Mouse (Mus musculus) embryonic fibroblast, embryonic 13.5 days (primary cell): ENCODE measurements at regions not wholly inside any gene's neighbourhood (a gene's known extent, or its start where the extent isn't known, plus 50 kb on each side); places are given as distances from the start of the nearest gene placed in this dataset.

Experiments
- H3K27ac ChIP-seq: 2 replicates; pipeline ENCODE4 v1.5.1; 2012; ENCODE audit warnings: low read length, control low read depth, inconsistent platforms; ENCODE audit not compliant: insufficient read depth
- H3K4me1 ChIP-seq: 2 replicates; pipeline ENCODE4 v1.6.1; 2011; ENCODE audit warnings: low read length; ENCODE audit not compliant: control insufficient read depth, insufficient read depth
- H3K4me3 ChIP-seq: 2 replicates; pipeline ENCODE4 v1.5.1; 2011; ENCODE audit warnings: mild to moderate bottlenecking, control low read depth, low read length; ENCODE audit not compliant: insufficient read depth
- CTCF ChIP-seq: IDR thresholded peaks from 2 replicates; pipeline ENCODE4 v1.5.1; 2011; ENCODE audit warnings: mild to moderate bottlenecking, control low read depth, low read length, moderate library complexity, borderline replicate concordance; ENCODE audit not compliant: insufficient read depth
- POLR2A ChIP-seq: IDR thresholded peaks from 2 replicates; pipeline ENCODE4 v1.6.1; 2011; ENCODE audit warnings: low read depth, mild to moderate bottlenecking, control low read depth, low read length, moderate library complexity

GRCm38 (mm10) chr1:151075541-151075940, 82.3 kb upstream of the Hmcn1 start:
- H3K4me1 ChIP-seq = no peaks in the 10 kb centered on the region
- H3K27ac ChIP-seq = no peak overlapping the region
- H3K4me3 ChIP-seq = no peak overlapping the region
- TF ChIP-seq CTCF = no peak
- TF ChIP-seq POLR2A = no peak

- Histone ChIP-seq H3K27ac (no peak overlapping the region), H3K4me1 (no peaks in the 10 kb centered on the region; the same call in 1 of the 2 replicates), H3K4me3 (no peak overlapping the region)
- TF ChIP-seq POLR2A = no peak
- peak; percentile 92 for TF ChIP-seq CTCF
Observed at GRCm38 (mm10) chr1:151078909-151079522, 85.8 kb upstream of the Hmcn1 start.

- Histone ChIP-seq H3K27ac (no peak overlapping the region), H3K4me1 (no peaks in the 10 kb centered on the region; the same call in 1 of the 2 replicates), H3K4me3 (no peak overlapping the region)
- TF ChIP-seq CTCF = no peak
- no peak for TF ChIP-seq POLR2A
Observed at GRCm38 (mm10) chr1:151079614-151080360, 86.6 kb upstream of the Hmcn1 start.

DNA sequence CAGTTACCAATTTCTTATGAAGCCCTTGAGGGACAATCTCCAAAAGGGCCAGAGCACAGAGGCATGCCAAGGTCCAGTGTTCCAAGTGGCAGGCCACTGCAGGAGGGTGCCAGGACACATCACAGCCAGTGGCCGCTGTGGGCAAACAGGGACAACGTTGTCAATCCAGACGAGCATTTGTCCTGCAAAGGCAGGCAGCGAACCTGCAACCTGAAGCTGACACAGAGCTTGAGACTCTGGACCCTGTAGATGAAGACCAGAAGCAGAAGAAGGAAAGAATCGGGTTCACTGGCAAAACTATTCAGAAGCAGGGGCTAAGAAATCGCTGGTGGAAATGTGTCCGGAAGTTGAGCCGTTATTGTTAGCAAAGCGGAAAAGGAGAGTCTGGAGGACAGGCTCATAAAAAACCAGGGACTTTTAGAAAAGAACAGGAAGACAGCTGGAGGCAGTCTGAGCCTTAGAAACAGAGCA, 87.3 kb upstream of the Hmcn1 start:
- no peaks in the 10 kb centered on the region; the same call in 1 of the 2 replicates for H3K4me1 ChIP-seq
- TF ChIP-seq CTCF (no peak), POLR2A (no peak)
- H3K27ac ChIP-seq = no peak overlapping the region
- no peak overlapping the region for H3K4me3 ChIP-seq

GRCm38 (mm10) chr1:151082510-151083033, 89.3 kb upstream of the Hmcn1 start:
- TF ChIP-seq CTCF (no peak), POLR2A (no peak)
- no peak overlapping the region for H3K4me3 ChIP-seq
- no peak overlapping the region for H3K27ac ChIP-seq
- H3K4me1 ChIP-seq = no peaks in the 10 kb centered on the region; the same call in 1 of the 2 replicates

DNA sequence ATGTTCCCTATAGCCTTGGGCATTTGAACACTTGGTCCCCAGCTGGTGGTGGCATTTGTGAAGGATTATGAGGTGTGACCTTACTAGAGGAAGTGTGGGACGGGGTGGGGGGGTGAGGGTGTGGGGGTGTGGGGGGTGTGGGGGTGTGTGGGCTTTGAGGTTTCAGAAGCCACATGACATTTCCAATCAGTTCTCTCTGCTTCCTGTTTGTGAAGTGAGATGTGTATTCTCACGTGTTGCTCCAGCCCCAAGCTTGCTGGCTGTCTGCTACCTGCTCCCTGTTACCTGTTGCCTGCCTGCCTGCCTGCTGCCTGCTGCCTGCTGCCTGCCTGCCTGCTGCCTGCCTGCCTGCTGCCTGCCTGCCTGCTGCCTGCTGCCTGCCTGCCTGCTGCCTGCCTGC, 90.6 kb upstream of the Hmcn1 start:
- Histone ChIP-seq H3K4me3 (no peak overlapping the region), H3K27ac (no peak overlapping the region), H3K4me1 (no peaks in the 10 kb centered on the region; the same call in 1 of the 2 replicates)
- no peak for TF ChIP-seq POLR2A
- TF ChIP-seq CTCF = no peak

GRCm38 (mm10) chr1:151086111-151086859, 93.0 kb upstream of the Hmcn1 start:
- no peak for TF ChIP-seq CTCF
- no peak for TF ChIP-seq POLR2A
- Histone ChIP-seq H3K27ac (no peak overlapping the region), H3K4me1 (no peaks in the 10 kb centered on the region), H3K4me3 (no peak overlapping the region)

DNA sequence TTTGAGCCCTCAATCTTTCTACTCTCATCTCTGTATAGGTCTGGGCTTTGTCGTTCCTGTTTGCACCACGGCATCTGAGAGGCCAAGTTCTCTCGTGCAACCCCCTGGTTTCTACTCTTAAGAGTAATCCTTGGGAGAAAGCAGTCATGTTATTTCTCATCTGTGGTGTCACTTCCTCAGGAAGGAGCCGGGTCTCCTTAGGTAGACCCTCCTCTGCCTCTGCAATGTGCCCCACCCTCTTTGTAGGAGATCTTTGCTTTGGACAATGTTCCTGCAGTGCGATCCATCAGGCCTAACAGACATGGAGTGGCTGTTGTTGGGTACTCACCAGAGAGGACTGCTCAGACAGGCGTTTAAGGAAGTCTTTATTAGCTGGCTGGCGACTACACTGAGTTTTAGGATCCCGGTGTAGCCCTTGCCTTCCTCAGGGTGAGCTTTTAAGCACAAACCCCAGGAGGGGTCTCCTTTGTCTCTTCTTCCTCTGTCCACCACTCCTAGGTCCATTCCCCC, 94.0 kb upstream of the Hmcn1 start:
- H3K4me1 ChIP-seq = no peaks in the 10 kb centered on the region
- H3K4me3 ChIP-seq = no peak overlapping the region
- no peak overlapping the region for H3K27ac ChIP-seq
- TF ChIP-seq POLR2A (no peak), CTCF (no peak)

DNA sequence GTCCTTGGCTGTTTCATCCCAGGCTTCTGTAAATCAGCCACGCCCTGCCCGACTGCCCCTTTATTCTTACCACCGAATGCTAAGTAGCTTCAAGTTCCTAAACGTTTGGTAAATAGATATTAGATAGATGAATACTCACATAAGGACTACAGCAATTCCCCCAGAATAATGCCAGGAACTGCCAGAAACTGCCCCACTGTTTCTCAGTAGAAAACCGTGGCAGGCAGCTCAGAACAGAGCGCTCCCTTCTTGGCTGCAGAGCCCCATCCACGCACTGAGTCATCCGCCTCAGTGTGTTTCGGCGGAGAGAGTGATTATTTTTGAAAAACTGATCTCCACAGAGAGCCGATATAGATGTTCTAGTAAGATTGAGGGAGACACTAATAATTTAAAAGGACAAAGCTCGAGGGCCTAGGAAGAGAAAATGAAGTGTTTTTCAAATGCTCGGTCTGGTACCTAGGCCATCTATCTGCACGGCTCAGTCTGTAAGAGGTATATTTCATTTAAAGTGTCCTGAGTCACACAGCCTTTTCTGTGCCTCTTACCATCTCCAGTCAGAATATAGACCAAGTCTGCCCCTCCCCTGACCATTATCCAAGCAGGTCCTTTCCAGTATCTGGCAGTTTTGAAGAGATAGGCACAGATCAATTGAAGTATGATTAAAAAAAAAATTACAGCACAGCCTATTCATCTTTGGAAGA, 94.4 kb upstream of the Gm47985 start:
- Histone ChIP-seq H3K4me3 (no peak overlapping the region), H3K27ac (no peak overlapping the region), H3K4me1 (no peaks in the 10 kb centered on the region)
- no peak for TF ChIP-seq POLR2A
- TF ChIP-seq CTCF = no peak
